ENCODE assay signal across 9 mouse cellular contexts in genomic region chr7:118996137-118996837, GRCm38 (mm10). TPM values are rescaled to one million over a fixed set of nuclear protein-coding genes. Genes with fewer than 3 reads are reported as not detected.
A peak's percentile ranks its signal among the peaks of the same experiment; 100 is the strongest.
DNase-seq lines count a peak whose midpoint lies in the region; ATAC-seq lines count a peak whose summit lies in the region.
"Had no signal": no experiment of that assay in that cellular context is flagged by ENCODE, and none has a peak within 500 bp of the region (broad histone marks: within the 10 kb centered on the region; RNA-seq: fewer than 3 reads in every experiment).

No protein-coding gene starts in this region.

- no peaks in the 10 kb centered on the region for H3K9me3 ChIP-seq in heart, embryonic 14.5 days (ENCODE audit: control insufficient read depth, low read length)
- no peaks in the 10 kb centered on the region for H3K9me3 ChIP-seq in liver, embryonic 12.5 days (replicated peaks)
- no peaks in the 10 kb centered on the region for H3K9me3 ChIP-seq in stomach, embryonic 15.5 days

- ATAC-seq in erythroblast, adult 5-6 weeks (replicated peaks; ENCODE audit: low FRiP score, poor library complexity, severe bottlenecking) = peak; percentile 69
- no peak for ATAC-seq in heart, embryonic 14.5 days (ENCODE audit: insufficient number of reproducible peaks, insufficient read depth, low FRiP score, low read depth)
- ATAC-seq in liver, embryonic 12.5 days = peak; percentile 26; the same call in 1 of the 2 replicates
- peak; percentile 25; the same call in 1 of the 2 replicates for ATAC-seq in stomach, embryonic 15.5 days (ENCODE audit: insufficient read depth, low FRiP score, low read depth)

- no peaks in the 10 kb centered on the region for H3K36me3 ChIP-seq in heart, embryonic 14.5 days (ENCODE audit: control insufficient read depth, insufficient read depth, low read length)
- no peaks in the 10 kb centered on the region for H3K36me3 ChIP-seq in liver, embryonic 12.5 days
- H3K36me3 ChIP-seq in stomach, embryonic 15.5 days = no peaks in the 10 kb centered on the region

- H3K4me3 ChIP-seq in heart, embryonic 14.5 days (ENCODE audit: control insufficient read depth in 1 of 2, insufficient read depth in 1 of 2, low read depth in 1 of 2, low read length in 2 of 2) = no peak overlapping the region
- no peak overlapping the region for H3K4me3 ChIP-seq in liver, embryonic 12.5 days
- no peak overlapping the region for H3K4me3 ChIP-seq in stomach, embryonic 15.5 days (replicated peaks)
- H3K4me3 ChIP-seq: erythroblast, embryonic 14.5 days had no signal

- WGBS in heart, embryonic 14.5 days = 6% methylated on average over 13 of the region's 13 CpGs
- 8% methylated on average over 13 of the region's 13 CpGs for WGBS in liver, embryonic 12.5 days (ENCODE audit: insufficient replicate concordance)
- WGBS in stomach, embryonic 15.5 days = 8% methylated on average over 13 of the region's 13 CpGs

- no peak overlapping the region for H3K27ac ChIP-seq in heart, embryonic 14.5 days (replicated peaks in 1 of 2; ENCODE audit: control insufficient read depth in 1 of 2, insufficient read depth in 1 of 2, low read depth in 2 of 2, low read length in 2 of 2)
- H3K27ac ChIP-seq in liver, embryonic 12.5 days = no peak overlapping the region
- H3K27ac ChIP-seq in stomach, embryonic 15.5 days = no peak overlapping the region

- H3K4me1 ChIP-seq in heart, embryonic 14.5 days (ENCODE audit: control insufficient read depth in 2 of 2, insufficient read depth in 2 of 2, low read length in 2 of 2) = peaks cover 16 to 37% of the 10 kb centered on the region in 2 experiments; a peak in 3 of 4 replicates
- peaks cover 17% of the 10 kb centered on the region for H3K4me1 ChIP-seq in liver, embryonic 12.5 days
- H3K4me1 ChIP-seq in stomach, embryonic 15.5 days = peaks cover 31% of the 10 kb centered on the region

- H3K4me2 ChIP-seq in heart, embryonic 14.5 days (ENCODE audit: low read length) = peak overlapping the region; percentile 93
- no peak overlapping the region for H3K4me2 ChIP-seq in liver, embryonic 12.5 days
- peak overlapping the region; percentile 93; the same call in 1 of the 2 replicates for H3K4me2 ChIP-seq in stomach, embryonic 15.5 days

- peak; percentile 67 for DNase-seq in CD4-positive helper T cell, adult 2 months (ENCODE audit: low read depth, low spot score)
- DNase-seq in brain, adult 2 months (ENCODE audit: low read depth, low spot score) = peak; percentile 95
- DNase-seq in kidney, postnatal 10 days = peak; percentile 88
- peak; percentile 86 for DNase-seq in neural tube, embryonic 10.5 days (ENCODE audit: extremely low spot score, low spot score)

- no peak overlapping the region for H3K9ac ChIP-seq in heart, embryonic 14.5 days (ENCODE audit: low read length)
- H3K9ac ChIP-seq in liver, embryonic 12.5 days = no peak overlapping the region
- no peak overlapping the region for H3K9ac ChIP-seq in stomach, embryonic 15.5 days

- H3K27me3 ChIP-seq in heart, embryonic 14.5 days (ENCODE audit: control insufficient read depth, insufficient read depth, low read length) = no peaks in the 10 kb centered on the region
- H3K27me3 ChIP-seq in liver, embryonic 12.5 days (replicated peaks) = peaks cover 59% of the 10 kb centered on the region
- H3K27me3 ChIP-seq in stomach, embryonic 15.5 days (replicated peaks) = no peaks in the 10 kb centered on the region

RNA-seq across cellular contexts. Expression of gene Gprc5b, which starts 1.3 kb away (rescaled TPM):
- not detected in 2 replicates for total RNA-seq in erythroblast, adult 5-6 weeks (2015; ENCODE audit: low replicate concordance)
- not detected in 2 replicates for total RNA-seq in erythroblast, adult 5-6 weeks (2017; ENCODE audit: low replicate concordance)
- 5.7 and 9.0 TPM in 2 replicates for polyA plus RNA-seq in heart, embryonic 14.5 days (2014; fragmentation: Nextera tagmentation; extraction: Ambion mirVana)
- polyA plus RNA-seq in liver, embryonic 12.5 days (2016; fragmentation: Nextera tagmentation; extraction: Ambion mirVana) = 0.46 and 0.73 TPM in 2 replicates
- 3.0 and 4.7 TPM in 2 replicates for polyA plus RNA-seq in stomach, embryonic 15.5 days (2015; fragmentation: Nextera tagmentation; extraction: Ambion mirVana)
